Mouse (Mus musculus) Patski (cell line): ENCODE results near the gene Ghsr. TPM values are rescaled to one million over a fixed set of nuclear protein-coding genes. Genes with fewer than 3 reads are reported as not detected.

Source experiments
- ATAC-seq: fragments of 100-300 bp; one replicate; pipeline ENCODE4 v1.8.0; 2021
- CTCF ChIA-PET: fragments of 350-600 bp; sonication (Branson Sonifier 250); formaldehyde crosslinking; loops from one replicate; lab custom pipeline; 2022; ENCODE audit warnings: inconsistent platforms; lab: Charles Lee
- POLR2A ChIA-PET: fragments of 350-600 bp; sonication (Branson Sonifier 250); formaldehyde crosslinking; loops from one replicate; lab custom pipeline; 2022; ENCODE audit warnings: antibody characterized with exemption, inconsistent platforms; lab: Charles Lee
- DNase-seq: peaks from one replicate; pipeline ENCODE4 v3.0.0-alpha.2; 2011; ENCODE audit warnings: low read depth, low spot score
- H3K27me3 ChIP-seq: fragments of 371-371 bp; one replicate; pipeline ENCODE4 v1.5.1; 2021
- CTCF ChIP-seq: fragments of 100-300 bp; IDR thresholded peaks from one replicate; pipeline ENCODE4 v1.5.1; 2021
- in situ Hi-C: fragments of 300-500 bp; cut with MboI; formaldehyde crosslinking; loops from 3 replicates; pipeline ENCODE4 v1.11.1; 2018; ENCODE audit warnings: low pct_unique_long_range_greater_than_20kb, mixed read lengths
- polyA plus RNA-seq: library from polyadenylated mRNA; unstranded; gene quantifications from one replicate; pipeline ENCODE4 v1.2.3, GENCODE M21; 2021

Ghsr gene
- polyA plus RNA-seq, 1 experiment from 2014 or later: not detected

DNA sequence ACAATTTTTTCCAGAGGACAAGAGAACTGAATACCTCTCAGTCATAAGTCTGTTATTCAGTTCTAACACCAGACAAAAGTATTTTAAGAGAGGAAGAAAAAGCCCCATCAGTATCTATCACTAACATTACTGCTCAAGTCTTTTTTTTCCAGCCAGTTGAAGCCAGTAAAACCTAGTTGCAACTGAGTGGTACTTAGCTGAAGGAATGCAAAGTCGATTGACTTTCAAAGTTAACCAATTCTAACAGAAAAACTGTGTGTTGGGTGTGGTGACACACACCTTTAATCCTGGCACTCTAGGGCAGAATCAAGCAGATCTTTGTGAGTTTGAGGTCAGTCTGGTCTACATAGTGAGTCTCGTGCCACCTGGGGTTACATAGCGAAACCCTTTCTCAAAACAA, 35.3 kb downstream of the Ghsr start:
- peaks cover 16% of the 10 kb centered on the region for H3K27me3 ChIP-seq
- DNase-seq (no peak), ATAC-seq (no peak)
- in situ Hi-C loops: no loop called here
- ChIA-PET CTCF (no interaction called here), POLR2A (no interaction called here)
- no peak for TF ChIP-seq CTCF

DNA sequence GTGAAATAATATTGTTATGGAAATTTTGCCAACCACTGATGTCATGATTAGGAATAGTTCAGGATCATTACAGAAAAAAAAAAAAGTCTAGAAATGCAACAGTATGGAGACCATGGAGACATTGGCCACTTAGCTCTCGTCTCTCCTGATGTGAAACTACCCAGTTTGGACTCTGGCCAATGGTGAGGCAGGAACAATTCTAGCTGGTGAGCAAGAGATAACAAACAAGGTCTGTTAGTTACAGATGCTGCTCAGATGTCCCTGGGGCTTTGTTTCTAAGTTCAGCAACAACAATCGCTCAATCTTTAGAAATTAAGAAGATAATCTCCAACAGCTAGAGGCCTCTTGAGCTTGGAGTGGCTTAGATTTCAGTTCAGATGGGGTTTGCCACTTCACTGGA, 37.4 kb downstream of the Ghsr start:
- peaks cover 2% of the 10 kb centered on the region for H3K27me3 ChIP-seq
- CTCF ChIA-PET: interaction anchor here (1.1 kb wide), 1 partner anchor 9 kb away, joined by 3 read pairs; no protein-coding TSS in a partner anchor
- no peak for TF ChIP-seq CTCF
- POLR2A ChIA-PET: no interaction called here
- DNase-seq (no peak), ATAC-seq (no peak)
- in situ Hi-C loops: no loop called here

DNA sequence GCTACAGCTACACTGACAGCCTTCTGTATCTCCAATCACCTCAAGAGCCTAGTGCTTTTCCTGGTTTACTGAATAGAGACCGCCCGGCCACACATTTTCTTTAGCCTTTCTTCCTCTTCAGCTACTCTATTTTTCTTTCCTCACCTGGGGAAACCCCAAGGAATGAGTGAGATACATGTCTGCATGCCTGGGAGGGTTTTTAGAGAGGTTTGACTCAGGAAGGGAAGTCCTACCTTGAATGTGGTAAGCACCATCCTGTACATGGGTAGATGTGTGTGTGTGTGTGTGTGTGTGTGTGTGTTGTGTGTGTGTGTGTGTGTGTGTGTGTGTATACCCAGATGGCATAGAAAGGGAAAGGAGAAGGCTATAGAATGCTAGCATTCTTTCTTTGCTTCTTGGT, 40.1 kb downstream of the Ghsr start:
- DNase-seq (no peak), ATAC-seq (no peak)
- in situ Hi-C loops: no loop called here
- no peak for TF ChIP-seq CTCF
- ChIA-PET CTCF (no interaction called here), POLR2A (interaction anchor here (0.7 kb wide), 1 partner anchor 41 kb away, joined by 3 read pairs; no protein-coding TSS in a partner anchor)
- no peaks in the 10 kb centered on the region for H3K27me3 ChIP-seq

DNA sequence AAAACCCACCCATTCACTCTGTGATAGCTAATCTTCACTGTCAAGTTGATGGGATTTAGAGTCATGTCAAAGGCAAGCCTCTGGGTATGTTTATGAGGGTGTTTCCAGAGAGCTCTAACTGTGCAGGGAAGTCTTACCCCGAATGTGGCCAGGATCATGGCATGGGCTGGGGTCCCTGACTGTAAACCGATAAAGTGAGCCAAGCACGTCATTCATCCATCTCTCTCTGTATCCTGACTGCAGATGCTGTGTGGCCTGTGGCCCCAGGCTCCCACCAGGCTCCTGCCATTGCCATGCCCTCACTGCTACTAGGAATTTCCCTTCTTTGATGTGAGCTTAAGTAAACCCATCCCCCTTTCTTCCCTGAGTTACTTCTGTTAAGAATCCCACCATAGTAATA, 42.4 kb downstream of the Ghsr start:
- ATAC-seq: no peak
- no peaks in the 10 kb centered on the region for H3K27me3 ChIP-seq
- ChIA-PET POLR2A (interaction anchor here (0.6 kb wide), 1 partner anchor 135 kb away, joined by 5 read pairs; no protein-coding TSS in a partner anchor), CTCF (interaction anchor here (1.1 to 1.5 kb wide), 2 partner anchors 13 to 28 kb away, joined by 3 to 5 read pairs; no protein-coding TSS in a partner anchor)
- in situ Hi-C loops: no loop called here
- TF ChIP-seq CTCF: no peak
- no peak for DNase-seq

DNA sequence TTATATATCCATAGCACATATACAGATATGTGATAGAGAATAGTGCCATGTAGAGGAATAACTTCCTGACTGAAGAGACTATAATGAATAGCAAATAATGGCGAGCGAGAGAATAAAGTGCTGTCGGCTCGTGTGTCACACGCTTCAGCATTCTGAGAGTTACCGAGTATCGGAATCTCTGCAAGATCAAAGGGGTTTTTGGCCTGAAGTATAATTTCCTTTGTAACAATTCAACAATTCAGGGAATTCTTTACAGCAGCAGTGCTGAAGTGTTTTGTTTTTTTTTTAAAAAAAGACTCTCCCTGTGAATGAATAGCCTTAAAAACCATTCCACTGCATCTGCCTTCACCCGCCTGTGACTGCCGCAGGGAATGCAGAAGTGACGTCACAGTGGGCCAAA, 45.6 kb downstream of the Ghsr start:
- in situ Hi-C loops: no loop called here
- ChIA-PET POLR2A (no interaction called here), CTCF (interaction anchor here (1.1 kb wide), 1 partner anchor 8 kb away, joined by 3 read pairs; no protein-coding TSS in a partner anchor)
- DNase-seq: no peak
- TF ChIP-seq CTCF: no peak
- ATAC-seq: no peak
- H3K27me3 ChIP-seq: no peaks in the 10 kb centered on the region

DNA sequence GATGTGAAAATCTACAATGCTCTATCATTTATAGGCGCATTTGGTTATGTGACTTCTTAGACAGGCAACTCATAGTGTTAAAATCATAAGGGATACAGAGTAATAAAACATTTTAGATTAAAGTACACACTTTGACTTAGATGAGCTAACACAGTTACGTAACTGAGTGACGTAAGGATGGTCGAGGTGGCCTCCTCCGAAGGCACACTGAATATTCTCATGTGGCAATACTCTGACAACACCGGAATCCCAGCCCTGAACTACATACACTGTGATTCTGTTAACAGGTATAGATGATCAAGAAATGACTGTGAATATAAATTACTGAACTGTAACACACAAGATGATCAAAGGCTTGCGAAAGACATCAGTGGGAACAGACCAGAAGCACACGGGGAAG, 47.5 kb downstream of the Ghsr start:
- CTCF ChIA-PET: no interaction called here
- ATAC-seq (no peak), DNase-seq (no peak)
- POLR2A ChIA-PET: no interaction called here
- in situ Hi-C loops: no loop called here
- no peaks in the 10 kb centered on the region for H3K27me3 ChIP-seq
- TF ChIP-seq CTCF: no peak

DNA sequence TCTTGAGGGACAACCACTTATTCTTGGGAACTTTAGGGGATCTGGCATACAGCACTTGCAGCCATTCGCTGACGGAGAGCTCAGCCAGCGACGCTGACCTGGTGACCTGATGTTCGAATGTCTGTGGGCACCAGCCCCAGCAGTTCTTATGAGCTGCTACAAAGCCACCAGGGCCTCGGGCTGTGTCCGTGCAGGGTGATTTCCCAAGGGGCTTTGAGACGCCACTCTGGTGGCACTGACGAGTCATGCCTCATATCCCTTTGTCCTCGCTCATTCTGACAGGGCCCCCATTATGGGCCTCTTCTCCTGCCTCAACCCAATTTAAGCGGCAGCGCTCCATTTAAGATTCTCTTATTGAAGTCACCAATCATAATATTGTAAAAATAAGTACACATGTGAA, 50.8 kb downstream of the Ghsr start:
- no peak for TF ChIP-seq CTCF
- CTCF ChIA-PET: no interaction called here
- DNase-seq: no peak

DNA sequence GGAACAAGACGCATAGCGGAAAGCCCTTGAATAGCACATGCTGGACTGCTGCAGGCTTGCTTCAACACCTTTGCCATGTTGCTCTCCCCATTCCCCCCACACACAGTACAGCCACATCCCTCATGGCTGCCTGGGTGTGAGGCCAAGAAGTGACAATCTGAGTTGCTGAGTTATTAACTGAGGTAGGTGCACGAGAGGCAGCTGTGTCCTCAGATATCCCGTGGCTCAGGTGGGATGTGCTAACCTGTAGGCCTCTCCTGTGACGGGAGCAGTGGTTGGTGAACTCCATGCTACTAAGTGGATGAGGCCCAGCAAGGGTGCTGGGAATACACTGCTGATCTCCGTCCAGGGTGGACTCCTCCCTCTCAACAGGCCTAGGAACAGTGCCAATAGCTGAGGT, 51.4 kb downstream of the Ghsr start:
- no peak for ATAC-seq
- DNase-seq: no peak
- ChIA-PET POLR2A (no interaction called here), CTCF (no interaction called here)
- TF ChIP-seq CTCF: no peak
- in situ Hi-C loops: no loop called here
- no peaks in the 10 kb centered on the region for H3K27me3 ChIP-seq

More for the DNA sequence above, 50.8 kb downstream of the Ghsr start:
- no peak for ATAC-seq
- in situ Hi-C loops: no loop called here
- POLR2A ChIA-PET: no interaction called here
- no peaks in the 10 kb centered on the region for H3K27me3 ChIP-seq

DNA sequence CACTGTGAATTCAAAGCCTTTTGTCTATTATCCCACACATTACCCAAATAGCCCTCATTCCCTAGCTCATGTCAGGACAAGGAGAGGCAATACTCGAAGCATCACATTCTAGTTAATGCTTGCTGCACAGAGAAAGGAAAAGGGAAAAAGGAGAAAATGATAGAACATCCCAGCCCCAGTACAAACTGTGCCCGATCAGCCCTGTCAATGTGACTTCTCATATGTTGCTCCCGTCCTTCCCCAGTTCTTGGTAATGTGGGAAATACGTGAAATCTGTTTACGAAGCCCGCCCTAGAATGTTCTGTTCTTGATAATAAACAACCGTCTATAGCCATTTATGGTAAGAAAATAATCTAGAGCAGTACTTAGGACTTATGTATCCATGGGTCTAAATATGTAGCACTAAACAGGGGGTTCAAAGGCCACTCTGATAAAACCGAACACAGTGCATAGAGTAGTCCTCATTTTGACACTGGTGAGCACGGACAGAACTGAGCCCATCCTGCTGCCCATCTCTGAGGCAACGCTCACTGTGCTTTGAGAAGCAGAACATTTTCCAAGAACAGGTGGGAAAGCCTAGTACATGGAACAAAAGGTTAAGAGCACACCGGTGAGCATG, 53.0 kb downstream of the Ghsr start:
- TF ChIP-seq CTCF: no peak
- in situ Hi-C loops: no loop called here
- ChIA-PET POLR2A (no interaction called here), CTCF (no interaction called here)
- no peak for ATAC-seq
- no peaks in the 10 kb centered on the region for H3K27me3 ChIP-seq
- no peak for DNase-seq

DNA sequence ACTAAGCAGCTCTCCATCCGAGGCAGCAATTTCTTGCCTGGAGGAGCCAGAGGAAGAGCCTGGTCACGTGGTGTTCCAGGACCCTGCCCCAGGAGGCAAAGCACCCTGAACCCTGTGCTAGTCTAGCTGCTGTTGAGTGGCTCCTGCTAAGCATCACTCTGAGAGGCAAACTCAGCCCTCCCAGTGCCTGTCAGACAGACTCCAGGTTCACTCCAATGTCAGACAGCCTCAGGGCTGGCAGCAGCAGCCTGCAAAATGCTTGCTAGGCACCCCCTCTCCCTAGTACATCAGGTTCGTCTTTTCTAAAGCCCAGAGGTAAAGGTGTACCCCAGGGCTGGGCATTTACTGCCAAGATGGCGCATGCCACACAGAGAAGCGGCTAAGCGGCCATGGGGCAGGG, 56.3 kb downstream of the Ghsr start:
- no peaks in the 10 kb centered on the region for H3K27me3 ChIP-seq
- ATAC-seq: no peak
- CTCF ChIA-PET: interaction anchor here (1.1 kb wide), 1 partner anchor 14 kb away, joined by 5 read pairs; no protein-coding TSS in a partner anchor
- in situ Hi-C loops: loop anchor here (25.0 kb wide), 1 partner anchor 290 kb away; no protein-coding TSS in a partner anchor
- no peak for TF ChIP-seq CTCF
- POLR2A ChIA-PET: no interaction called here
- DNase-seq: no peak

Other genes with a start within 250 kb of the Ghsr start
- gene Ect2, start 217.5 kb upstream of the Ghsr start, polyA plus RNA-seq: 110 TPM
- 188 TPM for gene Nceh1, start 188.4 kb upstream of the Ghsr start, polyA plus RNA-seq
- 1.5 TPM for gene Tnfsf10, start 54.3 kb upstream of the Ghsr start, polyA plus RNA-seq